In the genomic region with DNA sequence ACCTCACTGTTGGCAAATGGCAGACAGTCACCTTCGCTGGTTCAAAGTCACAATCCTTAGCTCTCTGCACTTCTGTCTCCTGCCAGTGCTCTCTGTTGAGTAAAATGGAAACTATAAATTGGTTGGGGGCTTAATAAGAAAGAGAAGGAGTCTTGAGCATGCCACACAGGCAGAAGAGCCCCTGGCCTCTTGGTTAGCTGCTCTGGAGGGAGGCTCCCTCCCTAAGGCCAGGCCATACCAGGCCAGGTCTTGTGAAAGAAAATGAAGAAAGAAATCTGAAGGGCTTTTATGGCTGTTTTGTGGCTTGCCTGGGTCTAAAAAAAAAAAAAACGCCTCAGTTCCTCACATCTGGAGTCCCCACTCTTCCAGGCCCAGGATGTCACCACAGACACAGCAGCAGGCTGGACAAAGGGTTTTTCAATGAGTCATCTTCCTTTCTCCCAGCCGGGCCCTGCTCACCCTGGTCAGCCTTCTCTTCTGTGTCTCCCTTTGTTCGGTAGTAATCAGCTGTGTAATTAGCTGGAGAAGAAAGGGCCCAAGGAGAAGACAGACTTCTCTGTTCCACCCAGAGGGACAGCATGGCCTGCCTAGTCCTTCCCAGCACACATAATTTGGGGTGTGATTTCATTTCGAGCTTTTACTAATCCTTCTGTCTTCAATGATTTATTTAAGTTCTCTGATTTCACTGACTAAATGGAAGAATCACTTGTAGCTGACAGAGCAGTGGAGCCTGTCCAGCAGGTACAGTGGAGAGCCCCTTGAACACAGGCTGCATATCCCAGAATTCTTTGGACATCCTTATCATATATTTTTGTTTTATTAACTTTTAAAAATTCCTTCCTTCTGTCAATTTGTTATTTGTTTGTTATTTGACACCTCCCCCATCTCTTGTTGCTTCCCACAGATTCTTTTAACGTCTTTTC, we compare ENCODE assay signal across 7 mouse cellular contexts.
DNase-seq lines count a peak whose midpoint lies in the region; ATAC-seq and TF ChIP-seq lines count a peak whose summit lies in the region.

No protein-coding gene starts in this region.

- no peaks in the 10 kb centered on the region for H3K27me3 ChIP-seq in kidney, adult 2 months (replicated peaks; ENCODE audit: control insufficient read depth, insufficient read depth, low read length)
- no peaks in the 10 kb centered on the region for H3K27me3 ChIP-seq in hindbrain, embryonic 12.5 days
- no peaks in the 10 kb centered on the region for H3K27me3 ChIP-seq in stomach, embryonic 16.5 days (ENCODE audit: control insufficient read depth, insufficient read depth, low read length)

- WGBS in kidney, adult 2 months: 42% methylated on average over 6 of the region's 6 CpGs
- WGBS in hindbrain, embryonic 12.5 days: 10% methylated on average over 6 of the region's 6 CpGs
- 29% methylated on average over 6 of the region's 6 CpGs for WGBS in stomach, embryonic 16.5 days

- no peak overlapping the region for H3K27ac ChIP-seq in kidney, adult 2 months (ENCODE audit: insufficient read depth, low read depth, low read length)
- peak overlapping the region; percentile 57 for H3K27ac ChIP-seq in hindbrain, embryonic 12.5 days
- peak overlapping the region; percentile 64 for H3K27ac ChIP-seq in stomach, embryonic 16.5 days (ENCODE audit: low read length)

- H3K4me3 ChIP-seq in kidney, adult 2 months (ENCODE audit: insufficient read depth, low read depth, low read length): no peak overlapping the region
- no peak overlapping the region for H3K4me3 ChIP-seq in hindbrain, embryonic 12.5 days
- no peak overlapping the region for H3K4me3 ChIP-seq in stomach, embryonic 16.5 days (replicated peaks; ENCODE audit: low read length)

- no peak overlapping the region for H3K4me2 ChIP-seq in hindbrain, embryonic 12.5 days (replicated peaks)
- H3K4me2 ChIP-seq in stomach, embryonic 16.5 days (ENCODE audit: low read depth, low read length): no peak overlapping the region

- no peaks in the 10 kb centered on the region for H3K9me3 ChIP-seq in hindbrain, embryonic 12.5 days (replicated peaks)
- H3K9me3 ChIP-seq in stomach, embryonic 16.5 days (replicated peaks; ENCODE audit: control insufficient read depth, low read length): no peaks in the 10 kb centered on the region

- no peak overlapping the region for H3K9ac ChIP-seq in hindbrain, embryonic 12.5 days
- no peak overlapping the region for H3K9ac ChIP-seq in stomach, embryonic 16.5 days (ENCODE audit: low read length)

- no peaks in the 10 kb centered on the region; the same call in 1 of the 2 replicates for H3K4me1 ChIP-seq in kidney, adult 2 months (ENCODE audit: control insufficient read depth, insufficient read depth, low read length)
- peaks cover 18% of the 10 kb centered on the region for H3K4me1 ChIP-seq in hindbrain, embryonic 12.5 days
- H3K4me1 ChIP-seq in stomach, embryonic 16.5 days (ENCODE audit: control insufficient read depth, insufficient read depth, low read length): peaks cover 8% of the 10 kb centered on the region

- peak; percentile 78 for ATAC-seq in hindbrain, embryonic 12.5 days (ENCODE audit: low FRiP score)
- ATAC-seq in stomach, embryonic 16.5 days (ENCODE audit: insufficient read depth, low FRiP score): peak; percentile 21; the same call in 1 of the 2 replicates

- no peaks in the 10 kb centered on the region for H3K36me3 ChIP-seq in kidney, adult 2 months (ENCODE audit: control insufficient read depth, insufficient read depth, low read length)
- no peaks in the 10 kb centered on the region for H3K36me3 ChIP-seq in hindbrain, embryonic 12.5 days
- no peaks in the 10 kb centered on the region for H3K36me3 ChIP-seq in stomach, embryonic 16.5 days (ENCODE audit: control insufficient read depth, insufficient read depth, low read length)

- TF ChIP-seq CTCF in kidney, adult 2 months (conservative IDR thresholded peaks at IDR 0.05; ENCODE audit: insufficient read depth, insufficient read length, low read depth, low read length): no peak

- no peak for TF ChIP-seq POLR2A in kidney, adult 2 months (IDR thresholded peaks at IDR 0.05; ENCODE audit: low read depth, low read length)

- peak; percentile 41 for DNase-seq in kidney, postnatal 10 days
- no peak for DNase-seq in kidney, adult 2 months
- peak; percentile 74 for DNase-seq in MN1 (ENCODE audit: low spot score)
- DNase-seq in embryo, embryonic 10 days (ENCODE audit: low spot score): peak; percentile 75
- DNase-seq in urinary bladder, adult 18-20 months (ENCODE audit: low spot score in 2 of 2): no peak

Comparison
In these comparisons a context has a peak if more than half of its experiments do, and no peak if none do; other contexts are left out.
1. DNase-seq: peak in kidney, postnatal 10 days (single experiment), MN1 (single experiment) and embryo, embryonic 10 days (single experiment); none in kidney, adult 2 months (single experiment) and urinary bladder, adult 18-20 months (0 of 2).